Mouse (Mus musculus) left cerebral cortex, postnatal 36 days (tissue): ENCODE measurements around the gene Cic. TPM values are rescaled to one million over a fixed set of nuclear protein-coding genes. Genes with fewer than 3 reads are reported as not detected.
A peak's percentile ranks its signal among the peaks of the same experiment; 100 is the strongest.

ENCODE experiments used
- DNase-seq, 2 experiments: peaks; one replicate each; pipeline ENCODE4 v3.0.0; 2021 to 2022; ENCODE audit warnings: low spot score in 2 of 2, mixed read lengths in 1 of 2
- intact Hi-C: fragments of 180-260 bp; cut with DNase I; formaldehyde crosslinking; loops from one replicate; pipeline ENCODE4 v1.15.1; 2025
- total RNA-seq, 2 experiments: library from RNA; stranded (reverse); gene quantifications; 2 replicates each; pipeline ENCODE4 v1.2.3; 2021

Gene Cic
- 100 to 1,000 TPM; 206 to 234 TPM for total RNA-seq

GRCm38 (mm10) chr7:25267301-25267750 lies at the start of gene Cic:
TSS of gene Cic (plus strand) at chr7:25267704.
- intact Hi-C loops, result loop anchor here (2.0 kb wide), 1 partner anchor 17 kb away; the partner anchor contains the start of gene Erf
- DNase-seq, result peak; percentile 99

GRCm38 (mm10) chr7:25218705-25219415 lies 48.6 kb upstream of the Cic start:
- DNase-seq, result peak; percentile 40 to 47
- intact Hi-C loops, result no loop called here

- DNase-seq, result peak in 1 of 2 experiments; percentile 36
- intact Hi-C loops, result no loop called here
Observed at GRCm38 (mm10) chr7:25219416-25219750, 48.1 kb upstream of the Cic start.

- intact Hi-C loops, result no loop called here
- peak; percentile 94 for DNase-seq
Observed at GRCm38 (mm10) chr7:25219756-25220456, 47.6 kb upstream of the Cic start.

- no peak for DNase-seq
- intact Hi-C loops, result no loop called here
Observed at GRCm38 (mm10) chr7:25220457-25221101, 46.9 kb upstream of the Cic start, which contains the start of gene Dedd2. TSS of gene Dedd2 (minus strand) at chr7:25220615.

- peak; percentile 98 to 99 for DNase-seq
- intact Hi-C loops, result no loop called here
Observed at GRCm38 (mm10) chr7:25221102-25221883, 46.2 kb upstream of the Cic start, which contains the start of gene Zfp526. TSS of gene Zfp526 (plus strand) at chr7:25221425.

- intact Hi-C loops, result no loop called here
- DNase-seq, result no peak
Observed at GRCm38 (mm10) chr7:25222275-25222967, 45.1 kb upstream of the Cic start.

GRCm38 (mm10) chr7:25227523-25228300 lies 39.8 kb upstream of the Cic start:
- intact Hi-C loops, result no loop called here

GRCm38 (mm10) chr7:25230690-25231285 lies 36.7 kb upstream of the Cic start:
- no peak for DNase-seq
- intact Hi-C loops, result loop anchor here (10.0 kb wide), 1 partner anchor 216 kb away; no protein-coding TSS in a partner anchor

More at GRCm38 (mm10) chr7:25227523-25228300, 39.8 kb upstream of the Cic start:
- no peak for DNase-seq

GRCm38 (mm10) chr7:25232101-25232648 lies 35.3 kb upstream of the Cic start:
- no peak for DNase-seq
- intact Hi-C loops, result loop anchor here (10.0 kb wide), 1 partner anchor 217 kb away; no protein-coding TSS in a partner anchor

GRCm38 (mm10) chr7:25233061-25233460 lies 34.4 kb upstream of the Cic start:
- intact Hi-C loops, result loop anchor here (10.0 kb wide), 1 partner anchor 218 kb away; no protein-coding TSS in a partner anchor
- DNase-seq, result no peak

- no peak for DNase-seq
- intact Hi-C loops, result loop anchor here (10.0 kb wide), 1 partner anchor 221 kb away; no protein-coding TSS in a partner anchor
Observed at GRCm38 (mm10) chr7:25235526-25235925, 32.0 kb upstream of the Cic start.

- intact Hi-C loops, result loop anchor here (10.0 kb wide), 1 partner anchor 223 kb away; no protein-coding TSS in a partner anchor
- DNase-seq, result peak; percentile 99
Observed at GRCm38 (mm10) chr7:25237249-25238014, 30.1 kb upstream of the Cic start, which contains the start of gene Gsk3a. TSS of gene Gsk3a (minus strand) at chr7:25237851.

- peak; percentile 95 to 97 for DNase-seq
- intact Hi-C loops, result loop anchor here (10.0 kb wide), 1 partner anchor 223 kb away; no protein-coding TSS in a partner anchor
Observed at GRCm38 (mm10) chr7:25238015-25238706, 29.3 kb upstream of the Cic start.

- intact Hi-C loops, result loop anchor here (10.0 kb wide), 1 partner anchor 224 kb away; no protein-coding TSS in a partner anchor
- peak; percentile 82 to 86 for DNase-seq
Observed at GRCm38 (mm10) chr7:25238829-25239623, 28.5 kb upstream of the Cic start.
